Mouse (Mus musculus) spleen, postnatal 10 days (tissue): ENCODE results near the gene Supt6.
"Not testable (repeated sequence)": the region's sequence is repeated elsewhere in the genome, so short reads cannot be mapped to it uniquely, and the experiment has no call there.

Experiments
- DNase-seq, 2 experiments: peaks; one replicate each; pipeline ENCODE4 v3.0.0; 2021 to 2022; ENCODE audit warnings: low spot score in 2 of 2

Supt6 gene

GRCm38 (mm10) chr11:78223586-78223985, 22.2 kb downstream of the Supt6 start:
- DNase-seq, result no peak

DNA sequence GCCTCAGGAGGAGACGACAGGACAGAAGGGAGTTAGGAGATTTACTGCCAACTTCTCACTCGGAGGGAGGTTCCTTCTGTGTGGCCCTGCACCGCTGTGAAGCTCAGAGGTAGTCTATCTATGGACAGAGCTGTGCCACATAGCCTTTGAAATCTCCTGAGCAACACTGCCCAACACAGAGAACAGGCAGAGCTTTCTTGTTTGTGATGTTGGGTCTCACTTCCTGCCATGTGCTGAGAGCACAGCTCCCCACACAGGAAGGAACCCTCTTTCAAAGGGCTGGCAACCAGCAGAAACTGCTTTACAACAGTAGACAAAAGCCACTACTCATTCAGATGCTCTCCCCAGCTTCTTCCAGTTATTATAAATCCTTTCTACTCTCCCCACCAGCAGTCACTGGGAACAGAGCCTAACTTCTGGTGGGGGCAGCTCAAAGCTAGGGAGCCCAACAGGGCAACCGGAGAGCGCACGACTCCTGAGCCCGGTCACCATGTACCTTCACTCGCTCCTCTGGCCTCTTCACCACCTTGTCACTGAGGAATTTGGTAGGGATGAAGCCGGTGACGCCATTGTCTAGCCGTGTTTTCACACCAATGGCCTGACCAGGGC, 30.0 kb downstream of the Supt6 start:
- DNase-seq, result no peak

DNA sequence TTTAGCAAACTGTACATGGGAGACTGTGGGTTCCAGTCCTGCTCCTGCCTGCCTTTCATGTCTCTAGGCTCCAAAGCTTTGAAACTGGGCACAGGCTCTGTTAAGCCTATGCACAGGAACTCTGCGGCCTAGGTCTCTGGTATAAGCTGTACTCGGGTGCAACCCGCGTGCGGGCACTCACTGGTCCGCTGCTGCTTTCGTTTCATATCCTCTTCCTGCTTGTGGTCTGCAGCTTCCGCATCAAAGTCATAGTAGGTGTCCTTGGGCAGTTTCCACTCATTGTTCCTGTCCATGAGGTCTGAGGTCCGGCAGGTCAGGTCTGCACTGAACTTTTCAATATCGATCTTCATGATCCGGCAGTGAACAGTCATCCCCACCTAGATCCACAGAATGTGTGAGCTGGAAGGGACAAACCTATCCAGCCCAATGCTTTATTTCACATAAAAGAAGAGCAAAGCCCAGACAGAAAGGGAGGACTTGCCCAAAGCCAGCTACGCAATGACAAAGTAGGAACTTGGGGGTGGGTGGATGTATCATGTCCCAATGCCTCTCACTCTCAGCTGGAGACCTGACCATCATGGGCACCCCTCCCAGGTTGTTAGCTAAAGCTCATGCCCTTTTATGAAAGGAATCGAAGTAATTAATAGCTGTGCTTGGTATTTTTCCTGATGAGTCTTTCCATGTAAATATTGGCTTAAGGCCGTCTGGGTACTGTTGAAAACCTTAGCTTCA, 32.5 kb downstream of the Supt6 start:
- DNase-seq, result peak in 1 of 2 experiments; percentile 57

GRCm38 (mm10) chr11:78211513-78211912, 34.3 kb downstream of the Supt6 start:
- DNase-seq, result no peak

DNA sequence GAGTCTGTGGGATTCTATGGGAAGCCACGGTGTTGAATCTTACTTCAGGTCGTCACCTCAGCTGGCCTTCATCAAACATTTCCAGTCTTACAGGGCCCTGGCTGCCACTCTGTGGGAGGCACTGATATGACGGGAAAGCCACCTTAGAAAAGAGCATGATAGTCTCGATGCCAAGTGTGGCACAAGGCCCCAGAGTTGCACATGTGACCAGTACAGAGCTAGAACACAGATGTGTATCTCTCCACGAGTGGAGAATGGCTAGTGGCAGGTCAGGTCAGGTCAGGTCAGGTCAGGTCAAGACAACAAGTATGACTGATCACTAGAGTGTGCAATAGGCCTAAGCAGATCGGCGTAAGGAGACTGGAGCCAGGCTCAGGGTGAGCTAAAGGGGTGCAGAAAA, 35.2 kb downstream of the Supt6 start:
- DNase-seq, result no peak

- no peak for DNase-seq
Observed at GRCm38 (mm10) chr11:78209886-78210285, 35.9 kb downstream of the Supt6 start.

DNA sequence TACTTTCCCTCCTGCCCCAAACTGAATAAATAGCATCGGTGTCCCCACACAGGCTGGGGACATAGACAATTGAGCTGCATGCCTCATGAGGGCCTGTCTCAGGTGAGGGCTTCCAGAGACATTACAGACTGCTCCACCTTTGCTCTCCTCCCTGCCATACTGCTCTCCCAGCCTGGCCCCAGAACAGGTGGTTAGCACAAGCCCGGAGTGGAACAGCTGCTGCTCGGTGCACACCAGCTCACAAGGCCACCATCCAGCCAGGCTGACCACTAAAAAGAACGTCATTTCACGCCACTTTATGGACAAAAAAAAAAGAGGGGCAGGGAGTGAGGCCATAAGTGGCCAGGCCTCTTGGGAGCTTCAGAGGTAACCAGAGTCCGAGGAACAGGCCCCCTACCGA, 38.6 kb downstream of the Supt6 start:
- DNase-seq, result no peak

DNA sequence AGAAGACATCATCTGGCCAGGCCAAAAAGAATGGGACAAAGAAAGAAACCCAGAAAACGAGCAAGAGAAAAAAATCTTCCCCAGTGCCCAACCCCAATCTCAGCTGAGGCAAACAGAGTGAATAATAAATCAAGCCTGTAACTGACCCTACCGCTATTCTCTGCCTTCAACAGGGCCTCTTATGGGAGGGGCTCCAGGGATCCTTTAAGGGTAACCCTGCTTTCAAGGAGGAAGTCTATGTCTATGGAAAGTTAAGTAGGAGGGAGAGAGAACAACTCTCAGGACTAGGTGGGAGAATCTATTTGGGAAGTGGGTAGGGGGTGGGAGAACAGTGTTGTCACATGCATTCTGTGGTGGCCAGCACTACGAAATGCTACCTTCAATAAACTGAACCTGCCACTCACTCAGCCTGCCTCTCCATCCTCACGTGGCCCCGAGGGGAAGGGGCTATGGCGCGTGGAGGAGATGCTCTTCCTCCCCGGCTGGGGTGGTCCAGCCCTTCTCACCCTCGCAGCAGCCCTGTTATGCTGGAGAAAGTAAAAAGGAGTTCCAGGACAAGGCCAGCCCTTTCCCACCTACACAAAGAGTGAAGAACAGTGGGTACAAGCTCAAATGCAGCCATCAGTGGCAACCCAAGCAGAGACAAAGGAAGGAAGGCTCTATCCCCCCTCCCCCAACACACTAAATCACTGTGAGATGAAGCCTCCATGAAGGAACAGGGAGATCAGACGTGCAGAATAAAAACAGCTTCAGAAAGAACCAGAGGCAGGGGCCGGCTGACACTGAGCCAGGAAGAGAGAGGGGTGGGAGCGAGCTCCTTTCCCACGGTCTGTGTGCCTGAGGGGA, 40.2 kb downstream of the Supt6 start:
- DNase-seq, result no peak

DNA sequence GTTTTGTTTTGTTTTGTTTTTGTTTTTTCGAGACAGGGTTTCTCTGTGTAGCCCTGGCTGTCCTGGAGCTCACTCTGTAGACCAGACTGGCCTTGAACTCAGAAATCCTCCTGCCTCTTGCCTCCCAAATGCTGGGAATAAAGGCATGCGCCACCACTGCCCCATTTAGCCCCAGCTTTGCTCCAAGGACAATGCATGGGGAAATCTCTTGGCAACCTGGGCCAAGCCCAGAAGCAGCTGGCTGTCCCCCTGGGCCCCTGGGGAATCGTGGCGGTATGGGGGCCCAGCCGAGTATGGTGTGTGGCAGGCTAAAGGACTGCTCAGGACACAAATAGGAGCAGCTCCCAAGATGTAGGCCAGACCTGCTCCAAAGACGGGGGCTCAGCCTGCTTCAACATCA, 41.5 kb downstream of the Supt6 start:
- no peak for DNase-seq

GRCm38 (mm10) chr11:78202372-78202771, 43.4 kb downstream of the Supt6 start:
- DNase-seq, result no peak

GRCm38 (mm10) chr11:78195101-78195863, 50.5 kb downstream of the Supt6 start:
- DNase-seq, result no peak

DNA sequence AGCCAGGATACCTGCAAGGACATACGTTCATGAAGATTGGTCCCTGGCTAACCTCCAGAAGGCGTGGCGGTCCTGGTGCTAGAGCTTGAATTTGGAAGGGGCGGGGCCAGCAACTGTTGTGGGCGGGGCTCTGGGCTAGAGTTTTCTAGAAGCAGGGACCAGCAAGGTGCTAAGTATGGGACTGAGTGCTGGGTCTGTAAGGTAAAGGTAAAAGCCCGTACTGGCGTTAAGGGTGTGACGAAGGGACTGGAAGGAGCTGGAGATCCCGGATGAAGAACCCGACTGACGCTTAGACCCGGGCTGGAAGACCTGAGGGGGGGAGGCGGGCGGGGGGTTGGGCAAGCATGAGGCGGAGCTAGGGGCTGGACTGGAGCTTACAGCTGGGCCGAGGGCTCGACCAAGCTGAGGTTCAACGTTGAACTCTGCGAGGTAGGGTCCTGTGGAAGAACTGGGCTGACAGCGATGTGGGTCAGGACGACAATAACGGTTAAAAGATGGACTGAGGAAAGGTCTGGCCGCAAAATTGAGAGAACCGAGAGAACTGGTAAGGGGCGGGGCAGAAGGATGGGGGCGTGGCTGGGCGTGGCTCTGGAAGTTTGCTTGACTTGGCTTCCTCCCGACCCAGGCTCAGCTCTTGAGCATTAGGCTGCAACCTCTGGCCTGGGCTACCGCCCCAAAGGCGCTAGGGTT, 51.2 kb downstream of the Supt6 start:
- peak; percentile 67 to 89 for DNase-seq

DNA sequence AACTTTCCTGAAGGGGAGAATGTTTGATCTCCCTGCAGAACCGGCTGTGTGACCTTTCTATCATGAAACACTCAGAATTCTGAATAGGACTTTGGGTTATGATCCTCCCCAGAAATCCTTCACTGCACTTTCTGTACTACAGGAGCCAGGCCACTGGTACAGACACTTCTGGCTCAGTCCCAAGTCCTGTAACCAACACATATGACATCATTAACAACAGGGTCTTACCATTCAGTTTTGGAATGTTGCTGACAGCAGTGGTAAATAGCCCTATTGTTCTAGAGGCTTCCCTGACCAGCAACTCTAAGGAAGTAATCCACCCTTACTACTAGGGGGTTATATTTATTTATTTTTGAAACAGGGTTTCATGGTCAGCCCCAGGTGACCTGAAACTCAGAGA, 52.7 kb downstream of the Supt6 start, which contains the start of gene Proca1:
Proca1 (plus strand) TSS at position 280 of the 400 bp plus-strand sequence.
- no peak for DNase-seq

- DNase-seq, result no peak
Observed at GRCm38 (mm10) chr11:78190041-78190440, 55.7 kb downstream of the Supt6 start.

GRCm38 (mm10) chr11:78189234-78190040, 56.4 kb downstream of the Supt6 start:
- DNase-seq, result no peak

DNA sequence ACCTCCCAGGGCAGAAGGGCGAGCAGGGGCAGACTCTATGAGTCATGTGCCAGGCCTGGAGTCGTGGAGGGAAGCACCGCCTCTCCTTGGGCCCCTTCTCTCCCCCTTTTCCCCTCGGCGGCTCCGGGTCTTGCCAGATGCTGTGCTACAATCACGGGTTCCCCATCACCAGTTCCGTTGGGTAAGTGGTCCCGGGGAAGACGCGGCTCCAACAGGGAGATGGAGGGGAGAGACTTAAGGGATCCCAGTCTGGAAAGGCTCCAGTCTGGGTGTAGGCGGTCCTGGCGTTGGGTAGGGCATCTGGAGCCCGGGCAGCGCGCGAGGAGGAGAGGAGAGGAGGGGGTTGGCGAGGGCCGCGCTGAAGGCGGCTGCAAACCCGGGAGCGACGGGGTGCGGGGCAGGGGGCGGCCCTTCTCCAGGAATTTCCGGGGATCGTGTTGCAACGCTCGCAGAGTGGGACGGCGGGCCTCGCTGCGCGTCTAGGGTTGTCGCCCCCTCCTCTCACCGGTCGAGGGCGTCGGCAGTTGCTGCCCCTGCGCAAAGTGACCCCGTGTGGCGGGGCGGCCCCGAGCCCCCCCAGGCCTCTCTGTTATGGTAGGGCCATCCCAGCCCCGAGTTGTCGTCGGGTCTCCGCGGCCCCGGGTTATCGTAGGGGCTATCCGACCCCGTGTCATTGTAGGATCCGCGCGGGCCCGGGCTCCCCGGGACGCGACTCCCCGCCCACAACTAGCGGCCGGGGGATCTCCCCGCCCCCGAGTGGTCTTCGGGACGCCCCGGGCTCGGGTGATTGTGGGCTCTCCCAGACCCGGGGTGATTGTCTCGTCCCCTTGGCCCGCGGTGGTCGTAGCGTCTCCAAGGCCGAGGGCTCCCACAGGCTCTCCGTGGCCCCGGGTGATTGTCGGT, 57.2 kb downstream of the Supt6 start, which contains the start of gene Rab34:
Rab34 (plus strand) TSS at position 100 of the 903 bp plus-strand sequence.
- no peak for DNase-seq

- DNase-seq, result not testable (repeated sequence)
Observed at GRCm38 (mm10) chr11:78184702-78185101, 61.1 kb downstream of the Supt6 start.

- DNase-seq, result no peak
Observed at GRCm38 (mm10) chr11:78183884-78184514, 61.8 kb downstream of the Supt6 start.
